Mouse (Mus musculus) MEL (cell line): ENCODE measurements around the gene Spi1.

Experiments used
- EP300 ChIP-seq, 2 experiments: IDR thresholded peaks; 2 replicates each; pipeline ENCODE4 v1.6.1; 2011; ENCODE audit warnings: improper control_type of control experiment in 2 of 2, low read length in 2 of 2, low read depth in 1 of 2, mild to moderate bottlenecking in 1 of 2
- HCFC1 ChIP-seq: IDR thresholded peaks from 2 replicates; pipeline ENCODE4 v1.6.1; 2012; ENCODE audit warnings: low read depth, mild to moderate bottlenecking, inconsistent platforms, low read length, improper control_type of control experiment, moderate library complexity
- KAT2A ChIP-seq: conservative IDR thresholded peaks from 2 replicates; pipeline ENCODE4 v1.6.1; 2012; ENCODE audit warnings: low read depth, low read length, improper control_type of control experiment, inconsistent platforms
- POLR2AphosphoS2 ChIP-seq: IDR thresholded peaks from 2 replicates; pipeline ENCODE4 v1.6.1; 2011; ENCODE audit warnings: low read length, improper control_type of control experiment

GRCm38 (mm10) chr2:91096524-91096923, 14.3 kb downstream of the Spi1 start:
- no peak for TF ChIP-seq POLR2AphosphoS2
- TF ChIP-seq EP300 (IDR thresholded peaks at IDR 0.05; ENCODE audit: low read depth in 1 of 2, low read length in 2 of 2): peak; percentile 58 to 80
- TF ChIP-seq HCFC1: no peak
- TF ChIP-seq KAT2A: no peak
